Mouse (Mus musculus) c-Kit-negative CD71-positive TER-119-positive erythroid progenitor cells, embryonic 14.5 days (primary cell): ENCODE measurements at regions not wholly inside any gene's neighbourhood (a gene's known extent, or its start where the extent isn't known, plus 50 kb on each side); places are given as distances from the start of the nearest gene placed in this dataset.

ENCODE experiments used
- DNase-seq: peaks from one replicate; pipeline ENCODE4 v3.0.0-alpha.2; 2013; ENCODE audit warnings: low read depth, low spot score

GRCm38 (mm10) chr4:142860441-142860840 lies 352.4 kb downstream of the Prdm2 start:
- DNase-seq, result no peak

DNA sequence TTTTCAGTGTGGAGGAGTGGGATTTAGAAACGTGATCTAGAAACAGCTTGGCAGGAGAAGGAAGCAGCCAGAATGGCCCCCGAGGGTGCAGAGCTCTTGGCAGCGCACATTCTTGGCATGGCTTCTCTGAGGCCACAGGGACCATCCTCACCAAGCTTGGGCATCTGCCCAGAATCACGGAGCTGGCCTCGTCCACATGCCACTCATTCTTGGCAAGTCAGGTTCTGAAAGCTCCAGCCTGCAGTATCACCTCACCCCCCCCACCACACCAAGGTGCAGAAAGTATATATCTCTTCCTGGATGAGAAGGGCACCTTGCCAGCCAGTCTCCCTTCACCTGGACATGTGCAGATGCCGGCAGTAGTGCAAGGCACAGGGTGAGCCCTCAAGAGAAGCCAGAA lies 356.2 kb downstream of the Prdm2 start:
- no peak for DNase-seq

- no peak for DNase-seq
Measured at GRCm38 (mm10) chr4:142855635-142856034, 357.2 kb downstream of the Prdm2 start.

- DNase-seq, result no peak
Measured at GRCm38 (mm10) chr4:142853924-142854323, 358.9 kb downstream of the Prdm2 start.

DNA sequence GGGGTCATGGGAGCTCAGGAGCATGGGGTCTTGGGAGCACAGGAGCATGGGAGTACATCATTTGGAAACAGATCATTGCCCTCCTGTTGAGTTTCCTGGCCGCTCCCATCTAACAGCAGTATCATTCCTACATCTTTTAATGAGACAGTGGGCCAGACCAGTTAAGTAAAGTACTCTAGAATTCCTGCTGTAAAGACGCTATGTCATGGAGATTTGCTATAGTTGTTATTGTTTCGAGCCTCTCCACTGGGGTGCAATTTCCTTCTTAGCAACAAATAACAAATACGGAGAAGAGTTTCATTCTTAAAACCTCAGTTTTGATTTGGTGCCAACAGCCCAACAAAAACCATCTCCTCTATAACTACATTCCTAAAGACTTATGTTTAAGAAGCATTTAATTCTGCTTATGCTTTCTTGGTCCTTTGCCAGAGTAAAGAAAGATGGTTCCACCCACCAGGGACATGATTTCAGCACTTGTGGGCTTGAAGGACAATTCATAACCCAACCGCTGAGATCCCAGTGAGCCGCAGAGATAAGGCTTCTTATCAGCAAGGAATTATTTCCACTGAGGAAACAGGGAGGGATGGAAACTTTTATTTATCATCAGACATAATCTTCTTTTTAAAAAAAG lies 367.6 kb downstream of the Prdm2 start:
- DNase-seq, result no peak

GRCm38 (mm10) chr4:142839540-142839939 lies 373.3 kb downstream of the Prdm2 start:
- DNase-seq, result no peak

GRCm38 (mm10) chr4:142838363-142838964 lies 374.3 kb downstream of the Prdm2 start:
- no peak for DNase-seq

- DNase-seq, result no peak
Measured at GRCm38 (mm10) chr4:142837636-142838035, 375.2 kb downstream of the Prdm2 start.

DNA sequence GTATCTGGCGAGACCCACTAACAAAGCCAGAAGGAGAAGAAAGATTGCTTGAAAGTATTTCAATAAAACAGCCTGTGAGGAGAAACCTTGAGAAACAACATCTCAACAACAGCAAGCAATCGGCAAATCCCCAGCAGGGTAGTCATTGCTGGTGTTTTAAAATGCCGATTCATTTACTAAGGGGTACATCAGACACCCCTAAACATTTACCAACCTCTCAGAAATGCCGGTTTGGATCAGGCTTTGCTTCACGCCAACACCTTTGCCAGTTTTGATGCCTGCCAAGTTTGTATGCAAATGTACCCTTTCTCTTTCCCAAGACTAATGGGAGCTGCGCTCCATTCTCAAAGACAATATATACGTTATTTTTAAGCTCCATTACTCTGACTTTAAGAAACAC lies 383.1 kb downstream of the Prdm2 start:
- no peak for DNase-seq

- DNase-seq, result no peak
Measured at GRCm38 (mm10) chr4:142828969-142829368, 383.8 kb downstream of the Prdm2 start.

DNA sequence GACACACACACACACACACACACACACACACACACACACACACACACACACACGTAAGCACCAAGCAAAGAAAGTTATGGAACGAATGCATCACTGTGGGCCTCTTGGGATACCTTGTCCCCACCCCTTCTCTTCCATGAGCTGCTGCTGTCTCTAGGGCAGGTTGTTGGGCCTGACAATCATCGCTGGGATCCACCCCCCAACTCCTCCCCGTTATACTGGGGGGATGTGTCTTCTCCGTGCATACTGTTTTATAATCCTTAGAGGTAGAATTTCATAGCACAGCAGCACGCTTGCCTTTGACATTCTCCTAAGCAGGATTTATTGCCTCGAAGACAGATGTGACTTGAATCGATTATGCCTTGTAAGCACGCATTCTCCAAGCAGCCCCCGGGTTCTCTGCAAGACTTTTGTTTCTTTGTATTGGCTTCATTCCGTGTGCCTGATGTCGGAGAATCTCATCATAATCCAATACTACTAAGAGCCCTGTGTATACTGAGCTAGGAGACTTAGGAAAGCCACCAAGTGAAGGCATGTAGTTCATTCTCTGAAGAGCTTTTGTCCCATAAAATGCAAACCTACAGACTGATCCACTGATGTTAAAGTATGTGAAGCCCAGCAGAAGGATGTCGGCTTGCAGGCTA lies 386.4 kb downstream of the Prdm2 start:
- DNase-seq, result no peak

GRCm38 (mm10) chr4:142825786-142826185 lies 387.0 kb downstream of the Prdm2 start:
- no peak for DNase-seq

DNA sequence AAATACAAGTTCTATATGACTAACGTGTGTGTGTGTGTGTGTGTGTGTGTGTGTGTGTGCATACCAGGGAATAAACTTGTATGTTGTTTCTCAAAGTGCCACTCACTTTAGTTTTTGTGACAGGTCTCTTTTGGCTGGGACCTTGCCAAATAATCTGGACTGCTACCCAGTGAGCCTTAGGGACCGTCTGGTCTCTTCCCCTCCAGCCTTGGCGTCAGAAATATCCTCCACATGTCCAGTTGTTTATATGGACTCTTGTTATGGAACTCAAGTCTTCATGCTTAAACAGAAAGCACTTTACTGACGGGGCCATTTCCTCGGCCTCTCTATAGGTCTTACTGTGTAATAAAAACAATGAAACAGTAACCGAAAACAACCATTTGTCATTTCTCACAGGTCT lies 394.4 kb downstream of the Prdm2 start:
- no peak for DNase-seq

- DNase-seq, result no peak
Measured at GRCm38 (mm10) chr4:142816986-142817385, 395.8 kb downstream of the Prdm2 start.

DNA sequence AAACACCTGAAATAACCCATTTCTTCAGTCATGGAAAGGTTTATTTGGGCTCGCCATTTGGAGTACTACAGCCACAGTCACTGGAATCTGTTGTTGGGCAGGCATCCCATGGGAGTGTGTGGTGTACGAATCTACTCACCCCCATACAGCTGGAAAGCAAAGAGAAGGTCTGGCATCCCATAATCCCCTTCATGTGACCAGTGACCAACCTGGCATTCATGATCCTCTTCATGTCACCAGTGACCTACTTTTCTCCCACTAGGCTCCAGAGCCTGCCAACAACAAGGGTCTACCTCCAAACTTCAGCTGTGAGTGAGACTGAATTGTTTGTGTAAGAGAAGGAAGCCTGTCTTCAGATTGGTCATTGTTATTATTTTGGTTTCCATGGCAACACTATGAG lies 409.0 kb downstream of the Prdm2 start:
- no peak for DNase-seq

GRCm38 (mm10) chr4:142799291-142799690 lies 413.5 kb downstream of the Prdm2 start:
- DNase-seq, result no peak

DNA sequence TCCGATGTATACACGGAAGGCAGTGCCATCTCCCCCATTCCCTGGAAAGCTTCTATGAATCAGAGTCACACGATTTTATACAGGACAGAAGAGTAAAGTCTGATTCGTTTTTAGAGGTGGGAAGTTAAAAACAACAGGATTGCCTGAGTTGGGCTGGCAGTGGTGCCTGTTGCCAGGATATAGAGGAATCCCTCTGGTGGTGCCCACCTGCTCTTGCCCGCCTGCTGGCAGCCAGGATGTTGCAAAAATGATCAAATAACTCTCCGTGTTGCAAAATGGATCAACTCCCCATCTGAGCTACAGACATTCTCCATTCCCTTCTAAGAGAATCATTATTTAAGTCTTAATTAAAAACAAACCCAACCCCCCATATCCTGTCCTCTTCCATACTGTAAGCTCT lies 414.0 kb downstream of the Prdm2 start:
- no peak for DNase-seq

DNA sequence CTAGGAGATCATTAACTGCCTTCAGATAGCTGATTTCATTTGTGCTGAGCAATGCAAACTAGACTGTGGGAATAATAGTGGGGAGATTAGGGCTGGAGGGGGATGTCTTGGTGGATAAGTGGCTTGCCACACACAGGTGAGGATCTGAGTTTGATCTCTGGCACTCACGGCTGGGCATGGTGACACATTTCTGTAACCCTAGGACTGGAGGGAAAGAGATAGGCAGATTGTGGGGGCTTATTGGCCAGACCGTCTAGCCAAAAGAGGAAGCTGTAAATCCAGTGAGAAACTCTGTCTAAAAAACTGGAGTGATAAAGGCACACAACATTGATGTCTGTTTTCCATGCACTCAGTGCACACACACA lies 420.2 kb downstream of the Prdm2 start:
- DNase-seq, result no peak

DNA sequence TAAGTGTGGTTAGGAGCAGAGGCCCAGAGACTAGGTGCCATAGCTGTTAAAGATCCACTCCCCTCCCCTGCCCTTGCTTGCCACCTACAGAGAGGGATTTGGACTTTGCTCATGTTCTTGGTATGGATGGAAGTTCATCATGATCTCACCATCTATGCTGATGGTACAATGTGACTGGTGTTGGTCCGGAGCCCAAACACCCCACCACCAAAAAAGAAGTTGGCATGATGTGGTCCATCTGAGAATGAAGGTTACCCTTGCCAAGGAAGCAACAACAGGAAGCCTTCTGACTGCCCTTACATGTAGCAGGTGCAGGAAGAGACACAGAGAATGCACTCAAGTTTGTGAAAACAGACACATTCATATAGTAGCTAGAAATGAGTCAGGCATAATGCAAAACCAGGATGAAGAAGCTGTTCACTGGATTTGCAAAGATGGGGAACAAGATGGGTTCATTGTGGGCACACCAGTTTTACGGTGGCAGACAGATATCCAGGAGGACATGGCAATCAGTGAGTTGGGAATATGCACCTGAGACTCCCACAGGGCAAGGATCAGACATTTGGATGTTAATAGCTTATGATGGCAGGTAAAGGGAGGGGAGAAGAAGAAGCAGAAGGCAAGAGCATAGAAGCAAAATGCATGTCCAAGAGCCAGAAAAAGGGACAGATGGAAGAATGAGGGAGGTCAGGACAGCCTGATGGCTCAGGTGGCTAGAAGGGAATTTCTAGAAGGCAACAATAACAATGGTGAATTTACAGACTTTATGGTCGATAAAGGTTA lies 420.8 kb downstream of the Prdm2 start:
- no peak for DNase-seq

DNA sequence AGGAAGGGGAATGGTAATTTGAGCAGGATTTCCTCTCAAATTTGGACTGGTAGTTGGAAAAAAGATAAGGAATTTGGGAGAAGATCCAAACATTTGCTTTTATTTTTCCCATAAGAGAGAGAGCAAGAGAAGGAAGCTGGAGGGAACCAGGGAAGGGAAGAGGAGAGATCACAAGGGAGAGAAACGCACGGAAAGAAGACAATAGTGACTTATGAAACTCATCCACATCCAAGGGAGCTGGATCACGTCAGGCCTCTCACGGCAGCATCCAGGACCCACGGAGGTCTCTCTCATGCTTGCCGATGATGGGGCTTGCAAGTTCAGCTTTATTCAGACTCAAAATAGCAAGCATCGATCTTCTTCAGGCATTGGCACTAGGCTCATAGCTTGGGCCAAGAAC lies 423.7 kb downstream of the Prdm2 start:
- DNase-seq, result no peak

DNA sequence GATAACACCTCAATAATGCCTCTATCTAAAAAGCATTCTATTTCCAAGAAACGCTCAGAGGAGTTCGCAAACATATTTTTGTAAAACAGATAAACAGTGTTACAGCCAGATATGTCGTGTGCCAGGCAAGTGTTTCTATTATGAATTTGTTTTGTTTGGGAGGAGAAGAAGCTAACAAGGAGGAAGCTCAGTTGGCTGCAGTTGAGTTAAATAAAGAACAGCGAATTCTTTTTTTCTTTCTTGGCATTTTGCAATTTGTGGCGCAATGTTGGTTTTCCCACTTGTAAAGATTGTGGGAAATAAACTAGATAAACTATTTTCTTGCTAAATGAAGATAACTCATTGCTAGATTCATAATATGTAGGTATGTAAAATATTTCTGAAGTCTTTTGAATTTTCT lies 427.4 kb downstream of the Prdm2 start:
- no peak for DNase-seq

- no peak for DNase-seq
Measured at GRCm38 (mm10) chr4:142776711-142777411, 435.9 kb downstream of the Prdm2 start.
